Mouse (Mus musculus): Measurements from ENCODE around the gene Zfp568.

GRCm38 (mm10) chr7:29956257-29956656, 27.5 kb upstream of the Zfp568 start:
- TF ChIP-seq EP300 (IDR thresholded peaks at IDR 0.05; ENCODE audit: low read length), result no peak
- no peak for TF ChIP-seq POLR2A (IDR thresholded peaks at IDR 0.05; ENCODE audit: low read depth, low read length)
- no peak for TF ChIP-seq MEF2A (IDR thresholded peaks at IDR 0.05; ENCODE audit: borderline replicate concordance, low read depth, low read length)
- TF ChIP-seq CTCF (conservative IDR thresholded peaks at IDR 0.05 in 1 of 2, IDR thresholded peaks at IDR 0.05 in 1 of 2; ENCODE audit: low read depth in 2 of 2, low read length in 2 of 2), result no peak
- no peak for TF ChIP-seq GABPA (IDR thresholded peaks at IDR 0.05; ENCODE audit: insufficient replicate concordance, low read depth, low read length)
- TF ChIP-seq IRF4 (IDR thresholded peaks at IDR 0.05; ENCODE audit: low read depth, low read length), result no peak
- TF ChIP-seq ZNF384 (IDR thresholded peaks at IDR 0.05; ENCODE audit: low read depth, low read length), result no peak
- TF ChIP-seq HCFC1 (IDR thresholded peaks at IDR 0.05; ENCODE audit: low read depth, low read length), result no peak
- no peak for TF ChIP-seq ZC3H11A (IDR thresholded peaks at IDR 0.05; ENCODE audit: low read depth, low read length)
- no peak for TF ChIP-seq RAD21 (IDR thresholded peaks at IDR 0.05; ENCODE audit: low read depth, low read length)
- TF ChIP-seq ZKSCAN1 (IDR thresholded peaks at IDR 0.05; ENCODE audit: borderline replicate concordance, low read depth, low read length), result no peak
- TF ChIP-seq KAT2A (IDR thresholded peaks at IDR 0.05; ENCODE audit: insufficient replicate concordance, low read length), result no peak
- TF ChIP-seq MYC (IDR thresholded peaks at IDR 0.05; ENCODE audit: low read depth, low read length), result no peak
- no peak for TF ChIP-seq MAZ (IDR thresholded peaks at IDR 0.05; ENCODE audit: low read depth, low read length)

Data from CH12.LX (cell line).